Mouse (Mus musculus): ENCODE measurements at regions not wholly inside any gene's neighbourhood (a gene's known extent, or its start where the extent isn't known, plus 50 kb on each side); places are given as distances from the start of the nearest gene placed in this dataset.

DNA sequence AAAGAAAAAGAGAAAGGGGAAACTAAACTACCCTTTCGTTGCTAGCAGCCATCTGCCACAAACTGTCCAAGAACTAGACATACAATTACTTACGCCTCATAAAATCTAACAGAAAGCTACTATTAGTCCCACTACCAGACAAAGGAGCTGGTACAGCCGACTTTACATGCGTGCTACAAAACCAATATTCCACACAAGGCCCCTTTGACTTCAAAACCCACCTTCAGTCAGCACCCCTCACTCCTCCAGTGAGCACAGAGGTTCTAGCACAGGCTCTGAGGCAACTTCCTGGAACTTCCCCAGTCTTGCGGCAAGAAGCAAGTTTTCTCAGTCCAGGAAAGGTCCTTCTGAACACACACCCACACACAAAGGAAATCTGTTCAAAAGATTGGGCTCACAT lies 51.6 kb upstream of the Zfp462 start:
- TF ChIP-seq CTCF (IDR thresholded peaks at IDR 0.05; ENCODE audit: borderline replicate concordance, extremely low read depth, insufficient read depth, insufficient read length) (no peak), POLR2A (IDR thresholded peaks at IDR 0.05; ENCODE audit: borderline replicate concordance, extremely low read depth, insufficient read depth, insufficient read length, poor library complexity, severe bottlenecking) (no peak)

All from brain, embryonic 14.5 days (tissue).